Mouse (Mus musculus) subcutaneous adipose tissue, adult 2 months (tissue): Measurements from ENCODE around the gene Hjurp. TPM values are rescaled to one million over a fixed set of nuclear protein-coding genes. Genes with fewer than 3 reads are reported as not detected.

Source experiments
- polyA plus RNA-seq: library from polyadenylated mRNA; depleted of rRNA; stranded (reverse); fragments of >200 nt; gene quantifications from 2 replicates; pipeline ENCODE4 v1.2.3, GENCODE M21; 2012; ENCODE audit warnings: low replicate concordance; rRNA removed

Hjurp gene
- 43.1 and 84.3 TPM in 2 replicates for polyA plus RNA-seq

GRCm38 (mm10) chr1:88277098-88277817 lies at the start of gene Hjurp, which contains the start of gene Trpm8:
Hjurp (minus strand) TSS chr1:88277633.
Trpm8 (plus strand) TSS chr1:88277661.

DNA sequence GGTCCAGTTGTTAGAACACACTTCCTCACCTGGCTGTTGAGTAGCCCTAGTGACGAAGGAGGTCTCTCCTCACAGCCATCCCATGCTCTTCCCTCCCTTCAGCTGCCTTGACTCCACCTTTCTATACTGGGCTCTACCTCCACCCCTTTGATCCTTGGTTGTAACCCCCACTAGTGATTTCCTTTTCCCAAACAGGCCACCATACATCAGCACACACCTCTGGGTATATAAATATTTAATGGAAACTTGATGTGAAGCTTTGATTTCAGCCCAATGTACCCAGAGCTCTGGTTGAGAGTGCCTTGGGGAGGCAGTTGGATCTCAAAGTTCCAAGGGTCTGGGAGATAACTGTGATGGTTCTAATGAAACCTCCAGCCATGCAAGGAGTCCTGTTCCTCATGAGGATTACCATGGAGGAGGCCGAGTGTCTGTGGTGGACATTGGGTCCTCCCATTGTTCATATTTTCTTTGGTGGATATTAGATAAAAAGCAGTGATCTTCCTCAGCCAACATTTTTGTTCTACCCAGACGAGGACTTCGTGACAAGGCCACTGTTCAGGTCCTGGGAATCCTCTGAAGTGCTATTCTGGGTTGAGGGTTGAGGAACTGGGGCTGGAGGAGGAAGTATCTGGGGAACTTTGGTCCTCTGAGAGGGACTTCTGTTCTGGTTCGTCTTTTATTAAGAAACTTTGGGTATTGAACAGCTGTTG lies 50.6 kb downstream of the Hjurp start, which contains the start of gene Mroh2a:
TSS of gene Mroh2a (plus strand) at position 317 of the 710 bp plus-strand sequence.

Other genes with a start within 250 kb of the Hjurp start
- 0.11 and 0.30 TPM in 2 replicates for gene Ugt1a10, start 222.2 kb downstream of the Hjurp start, polyA plus RNA-seq
- gene Ugt1a9, start 206.8 kb downstream of the Hjurp start, polyA plus RNA-seq = 0.27 and 1.1 TPM in 2 replicates
- 0.69 TPM in 1 of 2 replicates, not detected in the other for gene Ugt1a8, start 189.8 kb downstream of the Hjurp start, polyA plus RNA-seq
- gene Ugt1a7c, start 182.6 kb downstream of the Hjurp start, polyA plus RNA-seq = 10.8 and 16.0 TPM in 2 replicates
- 26.5 and 159 TPM in 2 replicates for gene Ugt1a6b, start 174.4 kb downstream of the Hjurp start, polyA plus RNA-seq
- gene Ugt1a6a, start 142.8 kb downstream of the Hjurp start, polyA plus RNA-seq = 44.0 and 172 TPM in 2 replicates
- 0.40 and 1.0 TPM in 2 replicates for gene Ugt1a5, start 111.6 kb downstream of the Hjurp start, polyA plus RNA-seq
- gene Ugt1a2, start 77.0 kb downstream of the Hjurp start, polyA plus RNA-seq = 0.33 TPM in 1 of 2 replicates, not detected in the other
- gene Dnajb3, start 71.9 kb downstream of the Hjurp start, polyA plus RNA-seq = 2.8 TPM in 1 of 2 replicates, not detected in the other
- gene Ugt1a1, start 65.7 kb downstream of the Hjurp start, polyA plus RNA-seq = 0.62 and 2.2 TPM in 2 replicates
- gene Mroh2a, start 50.6 kb downstream of the Hjurp start, polyA plus RNA-seq = 0.16 and 0.62 TPM in 2 replicates
- gene Trpm8, start within 50 bp of the Hjurp start, polyA plus RNA-seq = not detected in 2 replicates
- 0.81 TPM in 1 of 2 replicates, not detected in the other for gene Spp2, start 129.3 kb upstream of the Hjurp start, polyA plus RNA-seq
- 0.18 TPM in 1 of 2 replicates, not detected in the other for gene Glrp1, start 232.4 kb upstream of the Hjurp start, polyA plus RNA-seq